Mouse (Mus musculus) spleen, adult 2 months (tissue): ENCODE measurements around the gene Med23.

Source experiments
- CTCF ChIP-seq: fragments of 200-500 bp; IDR thresholded peaks from 2 replicates; pipeline ENCODE4 v1.5.1; 2011; ENCODE audit warnings: mild to moderate bottlenecking, inconsistent platforms; ENCODE audit not compliant: insufficient read depth, insufficient read length, insufficient replicate concordance; ENCODE audit errors: extremely low read depth
- POLR2A ChIP-seq: fragments of 200-500 bp; IDR thresholded peaks from 2 replicates; pipeline ENCODE4 v1.6.1; 2011; ENCODE audit warnings: low read depth, low read length, inconsistent platforms

DNA sequence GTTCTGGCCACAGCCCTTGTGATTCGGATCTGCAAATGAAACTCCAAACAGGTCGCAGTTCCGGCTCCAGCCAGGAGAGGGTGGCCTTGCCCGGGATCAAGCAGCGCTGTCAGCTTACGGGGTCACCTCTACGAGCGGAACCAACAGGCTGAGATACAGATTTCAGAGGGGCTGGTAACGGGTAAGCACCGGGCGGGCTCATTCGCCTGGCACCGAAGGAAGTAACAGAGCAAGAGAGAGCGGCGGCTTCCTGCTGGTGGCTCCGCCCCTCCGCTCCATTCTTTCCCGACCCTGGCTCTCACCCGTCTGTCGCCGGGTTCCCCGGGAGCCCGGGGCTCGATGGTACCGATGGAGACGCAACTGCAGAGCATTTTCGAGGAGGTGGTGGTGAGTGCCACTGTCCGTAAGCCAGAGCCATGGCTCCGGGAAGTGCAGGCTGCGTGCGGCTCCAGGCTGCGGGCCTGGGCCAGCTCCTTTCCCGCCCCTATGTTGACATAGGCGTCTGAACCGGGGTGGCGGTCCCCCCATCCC, at the start of gene Med23:
- TF ChIP-seq CTCF: peak; percentile 90; the same call in 1 of the 2 replicates
- TF ChIP-seq POLR2A: no peak
